Mouse (Mus musculus) WW6 (cell line): Measurements from ENCODE around the gene 2900026A02Rik.
A peak's percentile ranks its signal among the peaks of the same experiment; 100 is the strongest.

Source experiments
- DNase-seq: peaks from one replicate; pipeline ENCODE4 v3.0.0-alpha.2; 2013; ENCODE audit warnings: low read depth, low spot score

The 2900026A02Rik gene

DNA sequence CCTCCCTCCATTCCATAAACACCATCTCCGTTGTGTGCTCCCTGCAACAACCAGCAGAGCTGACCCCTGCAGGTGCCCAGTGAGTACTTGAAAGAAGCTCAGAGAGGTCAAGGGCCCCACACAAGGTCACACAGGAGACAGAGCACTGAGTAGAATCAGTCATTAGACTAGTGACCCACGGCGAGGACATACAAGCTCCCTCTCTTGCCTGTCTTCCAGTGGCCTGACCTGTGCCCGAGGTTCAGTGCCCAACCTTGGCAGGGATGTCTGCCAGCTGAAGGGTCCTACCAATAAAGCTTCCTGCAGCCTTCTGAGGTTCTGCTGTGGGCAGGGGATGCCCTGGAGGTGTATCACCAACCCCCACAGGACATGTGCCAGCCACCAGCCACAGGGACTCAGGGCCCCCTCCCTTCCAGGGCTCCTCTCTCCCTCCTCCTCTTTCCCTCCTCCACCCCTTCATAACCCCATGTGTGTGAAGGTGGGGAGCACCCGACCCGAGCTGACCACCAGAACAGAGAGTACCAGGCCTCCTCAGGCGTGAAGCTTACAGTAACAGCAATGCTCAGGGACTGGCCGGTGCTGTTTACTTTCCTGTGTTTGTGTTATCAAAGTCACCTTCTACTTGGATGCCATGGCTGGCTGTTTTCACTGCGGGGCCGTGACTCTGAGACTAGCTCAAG lies 8.7 kb downstream of the 2900026A02Rik start:
- no peak for DNase-seq

DNA sequence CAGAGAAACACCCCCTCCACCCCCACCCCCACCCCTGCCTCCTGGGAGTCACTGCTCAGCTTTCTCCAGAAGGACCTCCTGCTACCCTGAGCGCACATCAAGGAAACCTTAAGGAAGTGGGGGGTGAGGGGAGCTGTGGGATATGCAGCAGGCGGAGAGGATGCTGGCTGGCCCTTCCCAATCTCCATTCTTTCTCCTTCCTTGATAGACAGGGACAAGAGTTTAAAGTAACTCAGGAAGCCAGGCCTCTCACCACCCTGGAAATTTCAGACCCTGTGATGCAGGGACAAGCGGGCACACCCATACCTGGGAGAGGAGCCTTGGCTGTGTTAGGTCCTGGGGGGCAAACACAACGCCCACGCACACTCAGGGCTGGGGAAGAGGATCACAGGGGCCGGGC lies 10.7 kb downstream of the 2900026A02Rik start:
- no peak for DNase-seq

DNA sequence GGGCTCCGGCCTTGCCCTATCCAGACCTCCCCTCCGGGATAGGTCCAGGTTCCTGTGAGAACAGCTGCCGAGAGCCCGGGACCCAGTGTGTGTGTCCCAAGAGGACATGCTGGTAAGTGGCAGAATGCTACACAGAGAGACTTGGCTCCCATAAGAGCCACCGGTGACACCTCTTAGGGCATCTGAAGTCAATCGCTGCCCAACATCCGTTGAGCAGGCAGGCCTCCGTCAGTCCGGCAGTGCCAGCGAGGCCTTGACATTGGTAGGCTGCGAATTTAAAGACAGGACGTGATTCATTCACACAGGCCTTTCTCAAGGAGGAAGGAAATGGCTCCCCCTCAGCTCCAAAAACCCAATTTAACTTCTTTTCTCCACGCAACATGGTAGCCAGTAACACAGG lies 11.1 kb downstream of the 2900026A02Rik start:
- DNase-seq: no peak

DNA sequence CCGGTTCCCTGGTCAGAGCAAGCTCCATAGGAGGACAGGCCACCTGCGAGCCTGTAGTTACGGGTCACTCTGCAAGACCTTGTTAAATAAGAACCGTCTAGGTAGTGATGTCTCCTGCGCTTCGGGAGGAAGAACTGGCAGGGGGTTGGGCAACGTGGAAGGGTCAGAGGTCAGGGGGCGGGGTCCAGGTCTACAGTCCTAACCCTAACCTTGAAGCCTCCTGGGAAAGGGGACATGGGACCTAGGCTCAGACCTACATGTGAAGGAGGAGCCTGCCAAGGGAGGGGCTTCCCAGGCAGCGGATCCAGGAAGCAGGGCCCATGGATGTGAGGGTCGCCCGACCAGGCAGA lies 11.7 kb downstream of the 2900026A02Rik start:
- no peak for DNase-seq

DNA sequence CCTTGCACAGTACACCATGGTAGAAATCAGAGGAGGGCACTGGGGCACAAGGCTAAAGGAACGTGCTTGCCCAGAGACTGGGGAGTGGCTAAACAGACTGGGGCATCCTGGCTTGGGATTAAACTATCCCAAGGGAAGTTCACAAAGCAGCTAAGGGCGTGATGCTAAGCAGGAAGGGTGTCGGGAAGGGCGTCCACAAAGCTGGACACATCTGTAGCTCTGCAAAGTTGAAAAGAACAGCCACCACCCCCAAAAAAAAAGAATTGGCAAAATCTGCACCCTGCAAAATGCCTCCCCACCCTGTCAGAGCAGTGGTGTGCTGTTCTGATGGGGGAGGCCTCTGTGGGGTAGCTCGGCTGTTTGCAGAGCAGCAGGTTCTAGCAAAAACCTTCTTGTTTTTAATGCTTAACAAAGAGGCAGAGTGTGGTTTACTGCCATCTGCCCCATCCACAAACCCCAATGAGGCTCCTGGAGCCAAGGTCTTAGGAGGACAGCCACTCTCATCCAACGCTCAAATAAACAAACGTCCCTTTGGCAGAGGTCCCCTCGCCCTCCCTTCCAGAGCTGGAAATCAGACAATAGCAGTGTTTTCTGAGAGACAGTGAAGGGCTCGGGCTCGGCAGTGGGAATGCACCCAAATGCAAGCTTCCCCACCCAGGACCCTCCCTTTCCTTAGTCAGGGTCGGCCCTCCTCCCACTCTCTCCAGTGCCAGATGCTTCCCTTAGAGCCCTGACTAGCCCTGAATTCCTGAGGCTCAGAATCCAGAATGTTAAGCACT lies 12.2 kb downstream of the 2900026A02Rik start:
- DNase-seq: no peak

DNA sequence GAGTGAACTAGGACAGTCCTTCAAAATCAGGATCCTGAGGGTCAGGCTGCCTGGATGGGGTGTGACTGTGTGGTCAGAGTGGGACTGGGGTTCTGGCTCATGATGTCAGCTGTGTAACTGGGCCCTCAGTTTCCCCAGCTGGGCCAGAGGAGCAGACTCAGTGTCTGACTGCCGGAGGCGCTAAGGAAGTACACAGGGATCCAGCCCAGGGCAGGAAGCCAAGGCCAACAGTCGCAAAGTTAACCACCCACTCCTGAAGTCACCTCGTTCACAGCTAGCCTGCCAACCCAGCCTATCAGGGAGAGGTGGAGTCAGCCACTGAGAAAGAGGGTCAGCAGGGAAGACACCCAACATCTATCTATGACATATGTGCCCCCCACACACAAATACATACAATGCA lies 13.0 kb downstream of the 2900026A02Rik start:
- DNase-seq: no peak

DNA sequence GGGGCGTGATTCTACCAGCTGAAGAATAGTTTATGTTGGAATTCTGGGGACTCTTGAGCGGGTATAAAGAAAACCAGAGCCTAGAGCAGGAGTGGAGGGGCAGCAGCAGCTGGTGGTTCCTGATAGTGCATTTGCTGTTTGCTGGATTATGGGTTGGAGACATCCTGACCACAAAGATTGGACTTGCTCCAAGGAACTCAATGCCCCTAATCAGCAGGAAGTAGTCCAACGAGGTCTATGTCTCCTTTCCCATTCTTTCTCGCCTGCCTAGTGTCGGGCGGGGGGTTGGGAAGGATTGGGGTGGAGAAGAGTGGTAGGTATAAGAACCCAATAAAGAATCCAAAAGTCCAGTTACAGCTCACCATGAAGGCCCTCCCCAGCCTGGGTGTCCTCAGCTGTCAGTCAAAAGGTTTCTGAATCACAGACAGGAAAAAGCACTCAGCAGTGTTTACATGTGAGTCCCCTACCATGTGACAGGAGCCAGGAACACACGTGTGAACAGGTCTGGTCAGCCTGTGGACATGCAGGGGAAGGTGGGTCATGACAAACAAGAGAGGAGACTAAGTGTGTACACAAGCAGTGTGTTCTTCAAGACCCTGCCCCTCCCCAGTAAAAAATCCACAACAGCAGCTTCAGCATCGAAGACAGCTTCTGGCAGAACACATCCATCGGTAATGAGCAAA lies 14.2 kb downstream of the 2900026A02Rik start:
- DNase-seq: no peak

DNA sequence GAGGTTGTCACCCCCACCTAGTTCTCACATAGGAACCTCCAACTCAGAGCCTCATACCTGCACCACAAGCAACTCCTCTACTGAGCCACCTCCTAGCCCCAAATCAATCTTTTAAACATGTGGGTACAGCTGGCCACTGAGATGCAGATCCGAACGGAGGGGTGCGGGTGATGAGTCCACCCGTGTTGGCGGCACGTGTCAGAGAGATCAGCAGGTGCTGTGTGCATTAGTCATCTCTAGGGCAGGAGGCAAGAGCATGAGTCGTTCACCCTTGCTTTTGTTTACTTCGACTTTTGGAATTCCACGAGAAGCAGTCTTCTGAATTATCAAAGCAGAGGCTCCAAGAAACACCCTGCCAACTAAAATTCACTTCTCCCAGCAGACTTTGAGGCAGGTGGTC lies 16.8 kb downstream of the 2900026A02Rik start:
- no peak for DNase-seq

DNA sequence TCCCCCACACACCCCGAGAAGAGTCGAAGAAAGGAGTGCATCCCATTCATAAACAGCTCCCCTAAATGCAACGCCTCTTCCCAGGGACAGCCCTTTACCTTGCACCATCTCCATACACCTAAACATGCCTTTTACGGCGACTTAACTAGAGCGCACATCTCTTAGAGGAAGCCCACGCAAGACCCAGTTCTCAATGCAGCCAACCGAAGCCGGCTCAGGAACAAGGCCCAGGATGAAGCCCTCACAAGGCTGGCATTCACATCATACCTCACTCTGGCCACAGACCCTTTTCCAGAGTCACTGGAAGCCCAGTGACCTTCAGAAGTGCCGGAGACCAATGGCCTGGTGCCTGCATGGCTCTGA lies 21.3 kb downstream of the 2900026A02Rik start:
- no peak for DNase-seq

DNA sequence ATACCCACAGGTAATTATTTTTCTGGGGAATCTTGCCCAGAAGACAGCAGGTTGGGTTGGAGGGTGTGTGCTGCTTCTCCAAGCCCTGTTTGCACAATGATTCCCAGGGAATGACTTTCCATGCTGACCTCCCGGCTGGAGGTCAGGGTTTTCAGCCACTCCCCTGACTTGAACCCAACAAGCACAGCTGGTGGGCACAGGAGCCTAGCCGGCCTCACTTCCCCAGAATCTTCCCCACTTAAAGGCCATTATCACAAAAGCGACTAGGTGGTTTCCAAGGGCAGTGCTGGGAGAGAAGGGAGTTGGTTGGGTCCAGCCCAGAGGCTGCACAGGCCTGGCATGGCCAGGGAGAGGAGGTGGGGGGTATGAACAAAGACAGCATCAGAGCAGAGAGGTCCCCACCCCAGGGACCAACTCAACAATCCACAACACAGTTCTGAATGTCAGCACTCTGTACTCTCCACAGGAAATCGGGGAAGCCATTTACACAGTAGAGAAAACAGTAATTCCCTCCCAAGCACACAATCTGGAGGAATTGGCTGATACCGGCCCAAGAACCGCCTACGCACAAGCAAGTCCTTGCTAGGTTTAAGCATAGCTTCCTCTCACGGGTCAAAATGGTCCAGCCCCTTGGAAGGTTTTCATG lies 21.8 kb downstream of the 2900026A02Rik start:
- no peak for DNase-seq

DNA sequence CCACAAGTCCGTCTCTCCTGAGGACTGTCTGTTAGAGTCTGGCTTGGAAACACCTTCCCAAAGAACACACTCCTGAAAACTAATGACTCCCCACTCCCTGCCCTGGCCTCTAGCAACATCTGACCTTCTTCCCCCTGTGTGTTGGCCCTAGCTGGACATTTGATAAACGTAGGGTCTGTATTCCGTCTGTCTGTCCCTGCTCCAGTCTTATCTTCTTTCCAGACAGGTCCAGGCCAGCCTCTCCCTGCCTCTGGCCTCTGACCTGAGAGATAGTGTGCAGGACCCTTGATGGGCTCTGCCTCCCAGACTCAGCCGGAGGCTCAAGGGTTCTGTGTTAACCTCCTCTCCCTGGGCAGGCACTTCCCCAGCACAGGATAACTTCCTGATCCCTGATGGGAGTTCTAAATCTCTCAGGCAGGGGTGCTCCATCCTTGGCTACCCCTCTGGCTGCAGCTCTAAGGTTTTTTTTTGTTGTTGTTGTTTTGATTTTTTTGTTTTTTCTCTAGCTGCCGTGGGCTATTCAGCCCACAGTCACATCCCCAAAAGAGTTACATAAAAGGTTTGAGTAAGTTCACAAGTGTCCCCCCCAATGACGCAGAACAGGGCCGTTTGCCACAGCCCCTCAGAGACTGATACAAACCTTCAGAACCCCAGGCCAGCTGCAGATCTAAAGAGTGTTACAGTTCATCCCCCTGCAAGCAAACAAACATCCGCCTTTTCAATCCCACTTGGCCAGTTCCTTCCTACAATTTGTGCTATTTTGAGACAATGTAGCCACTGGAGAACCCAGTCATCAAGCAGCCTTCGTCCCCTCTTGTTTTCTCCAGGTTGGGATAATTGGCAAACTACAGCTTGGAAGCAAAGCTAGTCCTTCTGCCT lies 23.9 kb downstream of the 2900026A02Rik start:
- DNase-seq: no peak

DNA sequence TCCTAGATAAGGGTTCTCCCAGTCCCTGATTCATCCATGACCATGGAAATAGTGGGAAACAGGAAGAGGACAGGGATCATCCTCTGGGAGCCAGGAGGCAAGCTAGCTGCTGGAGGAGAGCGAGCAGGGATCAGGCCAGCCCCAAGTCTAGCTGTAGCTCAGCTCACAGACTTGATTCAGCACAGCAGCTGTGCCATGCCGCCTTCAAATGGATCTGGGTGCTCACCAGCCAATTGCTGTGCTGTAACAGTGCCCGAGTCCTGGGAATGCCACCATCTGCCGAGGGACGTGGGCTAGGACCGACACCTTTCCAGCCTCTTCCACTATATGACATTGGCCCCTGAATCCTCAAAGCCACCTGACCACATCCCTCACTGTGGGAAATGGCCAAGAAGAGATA lies 25.1 kb downstream of the 2900026A02Rik start:
- no peak for DNase-seq

DNA sequence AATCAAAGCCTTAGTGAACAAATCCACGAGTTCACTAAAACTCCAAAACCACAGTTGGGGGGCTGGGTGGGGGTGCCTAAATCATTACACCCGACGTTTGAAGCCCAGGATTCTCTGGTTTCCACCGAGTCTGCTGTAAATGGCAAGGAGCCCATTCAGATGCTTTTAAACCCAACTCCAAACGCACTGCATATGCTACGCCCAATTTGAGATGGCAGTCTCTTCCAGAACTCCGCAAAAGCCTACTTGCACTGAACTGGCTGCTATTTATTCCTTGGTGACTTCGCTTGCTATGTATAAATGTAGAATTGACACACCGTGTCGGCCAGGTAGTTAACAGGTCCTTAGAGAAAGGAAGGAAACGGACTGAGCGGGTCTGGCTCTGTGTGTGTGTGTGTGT lies 25.6 kb downstream of the 2900026A02Rik start:
- no peak for DNase-seq

DNA sequence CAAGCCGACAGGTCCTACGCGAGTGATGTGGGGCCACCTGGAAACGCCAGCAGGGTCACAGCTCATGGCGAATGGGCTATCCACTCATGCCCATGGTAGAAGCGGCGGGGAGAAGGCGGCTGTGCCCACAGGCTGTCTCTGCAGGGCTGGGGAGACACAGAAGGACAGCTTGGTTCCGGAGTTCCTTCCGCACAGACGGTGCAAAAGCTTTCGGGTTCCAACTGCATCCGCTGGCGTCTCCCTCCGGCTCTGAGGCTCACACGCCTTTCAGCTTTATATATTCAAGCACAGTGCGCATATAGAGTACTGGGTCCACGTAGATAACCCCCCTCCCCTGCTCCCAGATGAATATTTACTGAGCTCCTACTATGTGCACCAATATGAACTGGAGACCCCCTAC lies 27.3 kb downstream of the 2900026A02Rik start:
- DNase-seq: no peak

DNA sequence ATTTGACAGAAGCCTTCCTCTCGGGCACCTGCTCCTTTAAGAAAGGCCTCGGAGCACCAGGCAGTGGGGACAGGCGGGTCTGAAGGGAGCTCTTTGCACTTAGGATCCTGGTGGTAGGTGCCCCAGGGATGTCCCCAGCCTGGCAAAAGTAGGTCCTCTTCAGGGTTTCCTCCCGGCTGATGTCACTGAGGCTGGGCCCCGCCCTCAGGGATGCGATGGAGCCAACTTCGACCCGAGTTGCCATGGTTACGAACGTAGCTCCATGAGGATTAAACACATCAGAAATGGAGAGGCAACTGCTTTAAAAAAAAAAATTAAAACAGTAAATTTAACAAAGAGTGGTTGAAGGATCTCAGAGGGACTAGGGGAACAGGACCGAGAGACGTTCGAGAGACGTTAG lies 29.1 kb downstream of the 2900026A02Rik start:
- DNase-seq: no peak

DNA sequence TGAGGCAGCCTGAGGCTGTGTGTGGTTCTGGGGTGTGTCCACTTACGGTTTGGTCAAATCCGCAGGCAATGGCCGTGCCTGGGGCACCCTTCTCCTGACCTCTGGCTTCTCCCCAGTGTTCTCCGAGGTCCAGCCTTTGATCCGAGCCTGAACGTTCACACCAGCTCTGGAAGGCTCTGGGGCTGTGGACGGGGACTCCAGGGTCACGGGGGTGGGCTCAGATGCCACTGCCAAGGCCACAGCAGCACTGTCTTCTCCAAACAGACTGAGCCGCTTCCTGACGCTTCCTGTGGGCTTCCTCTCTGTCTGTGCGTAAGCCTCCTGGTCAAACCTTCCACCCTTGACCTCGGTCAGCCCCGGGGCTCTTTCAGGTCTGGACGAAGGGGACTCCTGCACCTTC lies 30.5 kb downstream of the 2900026A02Rik start:
- DNase-seq: no peak

DNA sequence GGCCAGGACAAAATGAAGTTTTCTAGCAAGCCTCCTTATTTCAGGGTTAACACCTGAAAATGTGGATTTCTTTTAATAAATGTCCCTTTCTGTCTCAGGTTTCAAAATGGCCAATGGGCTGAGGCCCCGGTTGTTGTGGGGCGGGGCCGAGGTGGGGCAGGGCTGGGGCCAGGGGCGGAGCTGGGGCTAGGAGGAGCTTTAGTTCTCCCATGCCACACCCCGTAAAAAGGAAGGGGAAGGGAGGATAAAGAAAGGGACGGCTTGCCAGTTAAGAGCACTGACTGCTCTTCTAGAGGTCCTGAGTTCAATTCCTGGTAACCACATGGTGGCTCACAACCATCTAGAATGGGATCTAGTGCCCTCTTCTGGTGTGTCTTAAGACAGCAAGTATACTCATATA lies 39.6 kb downstream of the 2900026A02Rik start:
- DNase-seq: no peak

DNA sequence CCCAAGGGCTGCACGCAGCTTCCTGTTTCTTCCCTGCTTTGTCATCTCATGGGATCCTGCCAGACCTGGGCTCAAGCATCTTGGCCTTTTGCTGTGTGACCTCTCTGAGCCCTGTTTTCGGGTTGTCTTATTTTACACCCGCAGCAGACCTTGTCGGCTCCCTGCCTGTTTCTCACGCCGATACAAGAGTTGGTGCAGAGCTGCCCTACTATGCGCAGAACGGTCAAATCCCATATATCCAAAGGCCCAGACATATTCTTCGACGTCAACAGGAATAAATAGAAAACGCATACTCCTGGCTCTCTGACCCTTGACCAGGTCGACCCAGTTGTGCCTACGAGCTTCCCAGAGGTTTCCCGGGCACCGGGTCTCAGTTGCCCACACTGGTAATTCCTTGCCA lies 40.3 kb downstream of the 2900026A02Rik start:
- no peak for DNase-seq

DNA sequence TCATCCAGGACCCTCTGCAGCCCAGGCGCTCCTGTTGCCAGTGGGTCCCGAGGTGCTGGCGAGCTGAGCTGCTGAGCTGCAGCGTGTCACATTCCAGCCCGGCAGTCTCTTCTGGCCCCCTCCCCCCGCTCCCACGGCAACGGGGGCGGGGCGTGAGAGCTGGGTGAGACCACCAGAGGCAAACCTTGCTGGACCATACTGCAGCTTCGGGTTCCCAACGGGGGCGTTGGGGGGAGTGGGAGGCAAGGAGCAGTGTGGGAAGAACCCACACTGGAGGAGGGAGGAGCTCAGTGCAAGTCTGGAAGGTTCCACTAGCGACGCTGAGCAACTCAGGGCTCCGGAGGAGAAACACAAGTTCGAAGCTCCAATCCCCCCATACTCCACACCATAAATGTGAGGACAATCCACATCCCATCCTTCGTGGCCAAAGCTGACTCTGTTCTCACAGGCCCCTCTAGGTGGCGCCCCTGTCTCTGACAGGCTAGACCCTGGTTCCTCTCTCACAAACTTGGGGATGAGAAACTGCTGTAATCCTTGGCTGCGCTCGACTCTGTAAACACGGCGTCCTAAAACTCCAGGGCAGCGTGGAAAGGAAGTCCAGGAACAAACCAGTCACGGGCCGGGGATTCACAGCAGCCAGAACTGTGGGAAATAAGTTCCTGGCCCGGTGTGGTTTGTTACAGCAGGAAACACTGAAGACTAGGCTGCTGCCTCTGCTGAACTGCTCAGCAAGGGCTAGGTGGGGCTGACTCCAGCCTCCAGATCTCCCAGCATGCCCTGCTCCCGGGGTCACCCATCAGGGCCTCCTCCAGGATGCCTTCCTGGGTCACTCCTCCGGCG lies 41.0 kb downstream of the 2900026A02Rik start:
- peak; percentile 75 for DNase-seq

DNA sequence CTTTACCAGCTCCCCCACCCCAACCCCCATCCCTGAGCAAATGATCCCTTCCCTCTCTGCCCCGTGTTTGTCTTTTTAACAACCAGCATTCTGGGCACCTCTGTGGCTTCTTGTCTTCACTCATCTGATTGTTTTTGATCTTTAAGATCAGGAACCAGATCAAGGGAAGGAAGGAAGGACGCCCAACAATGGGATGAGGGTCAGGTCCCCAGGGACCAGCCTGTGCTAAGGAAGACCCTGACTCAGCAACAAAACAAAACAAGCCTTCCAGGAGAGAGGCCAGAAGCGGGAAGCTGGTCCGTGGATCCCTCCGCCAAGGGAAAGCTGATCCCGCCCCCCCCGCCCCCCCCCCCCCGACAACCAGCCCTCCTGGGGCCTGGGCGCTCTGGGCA lies 41.6 kb downstream of the 2900026A02Rik start:
- no peak for DNase-seq

DNA sequence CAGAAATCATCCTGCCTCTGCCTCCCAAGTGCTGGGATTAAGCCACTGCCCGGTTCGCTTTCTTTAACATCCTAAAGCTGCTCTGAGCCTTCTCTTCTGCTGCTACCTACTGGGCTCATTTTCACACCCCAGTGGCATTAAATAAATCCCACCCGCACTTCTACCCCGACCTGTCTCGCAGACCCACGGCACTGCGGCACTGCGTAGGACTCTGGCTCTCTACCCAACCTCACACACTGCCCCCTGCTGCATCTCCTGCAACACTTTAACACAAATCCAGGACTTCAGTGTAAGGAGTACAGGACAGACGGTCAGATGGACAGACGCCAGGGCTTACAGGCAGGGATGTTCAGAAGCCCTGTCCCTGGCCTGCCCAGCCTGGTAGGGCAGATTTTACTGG lies 45.1 kb downstream of the 2900026A02Rik start:
- no peak for DNase-seq
